Mouse (Mus musculus): ENCODE results near the gene Dnajc5g. TPM values are rescaled to one million over a fixed set of nuclear protein-coding genes. Genes with fewer than 3 reads are reported as not detected.

Gene Dnajc5g
- polyA plus RNA-seq, 1 experiment from 2014 or later: not detected

DNA sequence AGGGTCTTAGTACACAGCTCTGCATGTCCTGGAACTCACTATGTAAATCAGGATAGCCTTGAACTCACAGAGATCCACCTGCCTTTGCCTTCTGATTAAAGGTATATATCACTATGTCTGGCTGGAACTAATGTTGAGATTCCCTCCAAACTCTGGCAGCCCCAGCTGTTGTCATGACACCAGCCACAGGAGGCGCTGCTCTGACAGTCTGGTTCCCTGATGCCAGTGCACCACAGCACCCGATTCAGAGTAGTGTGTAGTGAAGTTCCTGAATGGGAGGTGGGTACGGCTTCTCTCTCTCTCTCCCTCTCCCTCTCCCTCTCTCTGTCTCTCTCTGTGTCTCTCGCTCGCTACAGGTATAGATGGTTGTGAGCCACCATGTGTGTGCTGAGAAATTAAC, 23.7 kb upstream of the Dnajc5g start:
- DNase-seq (ENCODE audit: low spot score) (peak; percentile 74), ATAC-seq (ENCODE audit: low FRiP score) (peak; percentile 39; the same call in 1 of the 2 replicates)
- no peak overlapping the region for H3K4me2 ChIP-seq (replicated peaks; ENCODE audit: low read depth, low read length)
- no peaks in the 10 kb centered on the region for H3K27me3 ChIP-seq (ENCODE audit: control insufficient read depth, insufficient read depth, low read length)
- 0 out of 2 replicates have a peak, but pooled peaks cover 7% of the 10 kb centered on the region for H3K36me3 ChIP-seq (ENCODE audit: control insufficient read depth, insufficient read depth, low read length)
- peak overlapping the region; percentile 48; the same call in 1 of the 2 replicates for H3K27ac ChIP-seq (ENCODE audit: low read depth, low read length)
- no peaks in the 10 kb centered on the region for H3K4me1 ChIP-seq (replicated peaks; ENCODE audit: control insufficient read depth, insufficient read depth, low read length)
- WGBS: 11% methylated on average over 5 of the region's 5 CpGs
- H3K4me3 ChIP-seq (ENCODE audit: low read depth, low read length): no peak overlapping the region
- H3K9ac ChIP-seq (ENCODE audit: low read depth, low read length): no peak overlapping the region
- H3K9me3 ChIP-seq (ENCODE audit: control insufficient read depth, low read length): no peaks in the 10 kb centered on the region

DNA sequence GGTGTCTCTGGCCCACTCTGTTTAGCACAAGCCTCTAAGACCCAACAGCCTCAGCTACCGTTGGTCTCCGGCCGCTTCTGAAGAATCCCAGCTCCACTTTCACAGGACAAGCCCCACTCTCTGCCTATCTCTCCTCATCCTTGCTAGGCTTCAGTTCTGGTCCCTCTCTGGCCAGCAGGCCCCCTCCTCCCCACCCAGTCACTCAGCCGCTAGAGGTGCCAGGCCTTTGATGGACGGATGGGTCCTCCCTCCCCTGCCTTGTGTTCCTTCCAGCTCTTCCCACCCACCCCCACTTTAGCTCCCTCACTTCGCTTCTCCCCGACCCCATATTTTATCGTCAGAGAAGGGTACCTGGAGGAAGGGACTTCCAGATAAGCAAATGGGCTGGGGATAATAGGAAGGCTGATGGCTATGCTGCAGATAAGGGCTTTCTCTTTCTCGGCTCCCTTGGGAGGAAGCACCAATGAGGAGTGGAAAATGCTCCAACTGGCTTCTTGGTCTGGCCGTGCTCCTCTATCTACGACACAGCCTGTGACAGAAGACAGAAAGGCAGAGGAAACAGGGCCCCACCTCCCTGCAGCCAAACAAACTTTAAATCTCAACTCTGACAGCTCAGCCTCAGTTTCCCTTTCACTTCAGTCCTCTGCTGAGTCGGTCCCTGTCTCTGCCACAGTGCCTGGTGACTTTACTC, 23.0 kb upstream of the Dnajc5g start:
- no peaks in the 10 kb centered on the region for H3K4me1 ChIP-seq (replicated peaks; ENCODE audit: control insufficient read depth, insufficient read depth, low read length)
- 0 out of 2 replicates have a peak, but pooled peaks cover 3% of the 10 kb centered on the region for H3K36me3 ChIP-seq (ENCODE audit: control insufficient read depth, insufficient read depth, low read length)
- H3K4me2 ChIP-seq (replicated peaks; ENCODE audit: low read depth, low read length): no peak overlapping the region
- no peak overlapping the region for H3K9ac ChIP-seq (ENCODE audit: low read depth, low read length)
- H3K27me3 ChIP-seq (ENCODE audit: control insufficient read depth, insufficient read depth, low read length): no peaks in the 10 kb centered on the region
- no peak overlapping the region for H3K4me3 ChIP-seq (ENCODE audit: low read depth, low read length)
- peak; percentile 20 for DNase-seq (ENCODE audit: low spot score)
- no peaks in the 10 kb centered on the region for H3K9me3 ChIP-seq (ENCODE audit: control insufficient read depth, low read length)
- 0 out of 2 replicates have a peak, but pooled peaks have one; percentile 39 for ATAC-seq (ENCODE audit: low FRiP score)
- peak overlapping the region; percentile 63 for H3K27ac ChIP-seq (ENCODE audit: low read depth, low read length)
- 36% methylated on average over 12 of the region's 12 CpGs for WGBS

DNA sequence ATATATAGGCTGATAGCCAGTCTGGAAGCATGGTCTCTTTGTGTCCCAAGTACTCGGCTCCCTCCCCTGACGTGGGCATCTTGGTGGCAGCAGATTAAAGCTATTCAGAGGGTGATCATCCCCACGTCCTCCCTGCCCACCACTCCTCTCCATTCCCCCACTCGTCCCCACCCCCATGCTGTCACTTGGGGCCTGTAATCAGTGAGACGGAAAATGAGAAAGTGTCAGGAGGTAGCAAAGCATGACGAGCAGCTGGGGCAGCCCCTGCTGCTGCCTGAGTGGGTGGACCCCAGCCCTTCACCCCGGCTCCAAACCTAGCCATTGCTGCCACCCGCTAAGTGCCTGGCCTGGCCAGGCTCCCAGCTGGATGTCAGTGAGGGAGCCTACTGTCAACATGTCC, 22.1 kb upstream of the Dnajc5g start:
- Histone ChIP-seq H3K36me3 (ENCODE audit: control insufficient read depth, insufficient read depth, low read length) (0 out of 2 replicates have a peak, but pooled peaks cover 2% of the 10 kb centered on the region), H3K27me3 (ENCODE audit: control insufficient read depth, insufficient read depth, low read length) (peaks cover 2% of the 10 kb centered on the region; the same call in 1 of the 2 replicates), H3K9ac (ENCODE audit: low read depth, low read length) (no peak overlapping the region), H3K4me1 (replicated peaks; ENCODE audit: control insufficient read depth, insufficient read depth, low read length) (no peaks in the 10 kb centered on the region), H3K27ac (ENCODE audit: low read depth, low read length) (no peak overlapping the region), H3K4me2 (replicated peaks; ENCODE audit: low read depth, low read length) (no peak overlapping the region), H3K9me3 (ENCODE audit: control insufficient read depth, low read length) (no peaks in the 10 kb centered on the region), H3K4me3 (ENCODE audit: low read depth, low read length) (no peak overlapping the region)
- 8% methylated on average over 8 of the region's 8 CpGs for WGBS
- DNase-seq (ENCODE audit: low spot score): peak; percentile 58
- ATAC-seq (ENCODE audit: low FRiP score): peak; percentile 81

DNA sequence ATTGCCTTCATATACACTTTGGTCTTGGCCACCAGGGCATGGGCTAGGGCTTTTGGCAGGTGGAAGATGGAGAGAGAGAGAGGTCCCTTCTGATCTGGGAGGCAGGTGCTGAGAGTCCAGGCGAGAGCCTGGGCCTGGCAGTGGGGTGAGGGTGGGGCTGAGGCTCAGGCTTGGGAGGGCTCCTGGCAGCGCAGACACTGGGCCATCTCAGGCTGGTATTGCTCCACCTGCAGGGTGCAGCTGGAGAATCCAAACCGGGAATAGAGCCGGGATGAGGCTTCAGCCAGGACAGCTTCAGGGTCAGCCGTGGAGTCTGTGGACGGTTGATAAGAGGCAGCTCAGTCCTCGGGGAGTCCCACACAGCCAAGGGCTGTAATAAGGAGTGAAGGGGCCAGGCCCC, 19.5 kb upstream of the Dnajc5g start:
- H3K4me3 ChIP-seq (ENCODE audit: low read depth, low read length): no peak overlapping the region
- WGBS: 32% methylated on average over 7 of the region's 7 CpGs
- no peak overlapping the region for H3K9ac ChIP-seq (ENCODE audit: low read depth, low read length)
- H3K36me3 ChIP-seq (ENCODE audit: control insufficient read depth, insufficient read depth, low read length): no peaks in the 10 kb centered on the region
- H3K4me1 ChIP-seq (replicated peaks; ENCODE audit: control insufficient read depth, insufficient read depth, low read length): no peaks in the 10 kb centered on the region
- H3K9me3 ChIP-seq (ENCODE audit: control insufficient read depth, low read length): no peaks in the 10 kb centered on the region
- DNase-seq (ENCODE audit: low spot score) (peak; percentile 25), ATAC-seq (ENCODE audit: low FRiP score) (no peak)
- H3K4me2 ChIP-seq (replicated peaks; ENCODE audit: low read depth, low read length): no peak overlapping the region
- H3K27me3 ChIP-seq (ENCODE audit: control insufficient read depth, insufficient read depth, low read length): peaks cover 23% of the 10 kb centered on the region
- no peak overlapping the region for H3K27ac ChIP-seq (ENCODE audit: low read depth, low read length)

DNA sequence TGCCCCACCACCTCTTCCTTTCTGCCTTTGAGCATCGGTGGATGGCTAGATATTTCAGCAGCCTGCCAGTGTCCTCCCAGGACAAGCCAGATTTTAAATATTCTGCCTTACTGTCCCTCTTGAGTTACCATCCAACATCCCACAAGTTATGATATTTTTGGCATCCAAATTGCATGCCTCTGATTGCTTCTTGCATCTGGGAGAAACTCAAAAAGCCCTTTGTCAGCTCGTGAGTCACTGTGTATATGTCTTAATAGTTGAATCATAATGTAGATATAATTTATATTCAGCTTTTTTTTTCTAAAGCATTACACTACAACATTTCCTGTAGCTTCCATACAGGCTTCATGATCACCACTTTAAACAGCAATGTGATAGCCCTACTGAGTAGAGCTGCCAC, 19.0 kb upstream of the Dnajc5g start:
- Histone ChIP-seq H3K4me1 (replicated peaks; ENCODE audit: control insufficient read depth, insufficient read depth, low read length) (no peaks in the 10 kb centered on the region), H3K27me3 (ENCODE audit: control insufficient read depth, insufficient read depth, low read length) (peaks cover 28% of the 10 kb centered on the region), H3K4me3 (ENCODE audit: low read depth, low read length) (no peak overlapping the region), H3K27ac (ENCODE audit: low read depth, low read length) (no peak overlapping the region), H3K36me3 (ENCODE audit: control insufficient read depth, insufficient read depth, low read length) (no peaks in the 10 kb centered on the region), H3K9ac (ENCODE audit: low read depth, low read length) (no peak overlapping the region), H3K9me3 (ENCODE audit: control insufficient read depth, low read length) (no peaks in the 10 kb centered on the region), H3K4me2 (replicated peaks; ENCODE audit: low read depth, low read length) (no peak overlapping the region)
- DNase-seq (ENCODE audit: low spot score) (no peak), ATAC-seq (ENCODE audit: low FRiP score) (no peak)
- WGBS: 80% methylated on average over 2 of the region's 2 CpGs

DNA sequence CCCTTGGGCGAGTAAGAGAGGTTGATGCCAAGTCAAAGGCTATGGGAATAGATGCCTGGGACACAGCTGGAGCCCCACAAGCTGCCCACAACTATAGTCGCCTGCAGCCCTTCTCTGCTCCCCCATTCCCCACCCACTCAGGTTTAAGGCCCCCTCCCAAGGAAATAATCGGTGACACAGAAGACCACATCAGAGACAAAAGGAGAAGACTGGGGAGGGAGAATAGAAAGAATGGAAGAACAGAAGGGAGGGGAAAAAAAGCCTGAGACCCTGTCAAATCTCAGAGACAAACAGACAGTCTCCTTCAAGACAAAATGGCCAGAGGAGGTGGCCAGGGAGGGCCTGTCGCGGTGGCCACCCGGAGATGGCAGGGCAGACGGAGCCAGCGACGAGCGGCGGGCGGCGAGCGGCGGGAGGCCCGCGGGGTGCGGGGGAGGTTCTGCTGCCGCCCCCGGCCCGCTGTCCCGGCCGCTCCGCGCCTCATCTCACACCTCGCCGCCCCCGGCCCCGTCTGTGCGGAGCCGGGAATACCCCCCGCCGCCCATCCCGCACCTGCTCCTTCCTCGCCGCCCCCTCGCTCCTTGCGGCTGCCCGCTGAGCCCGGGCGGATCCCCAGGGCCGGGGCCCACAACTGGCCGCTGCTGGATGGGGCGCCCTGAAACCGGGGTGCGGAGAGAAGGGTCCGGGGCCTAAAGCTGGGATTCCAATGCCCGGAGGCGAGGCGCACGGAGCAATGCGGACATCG, 13.7 kb upstream of the Dnajc5g start:
- peak overlapping the region; percentile 45 for H3K4me3 ChIP-seq (ENCODE audit: low read depth, low read length)
- H3K4me1 ChIP-seq (replicated peaks; ENCODE audit: control insufficient read depth, insufficient read depth, low read length): peaks cover 6% of the 10 kb centered on the region
- peaks cover 78% of the 10 kb centered on the region for H3K27me3 ChIP-seq (ENCODE audit: control insufficient read depth, insufficient read depth, low read length)
- H3K4me2 ChIP-seq (replicated peaks; ENCODE audit: low read depth, low read length): peak overlapping the region; percentile 52
- H3K9me3 ChIP-seq (ENCODE audit: control insufficient read depth, low read length): no peaks in the 10 kb centered on the region
- H3K27ac ChIP-seq (ENCODE audit: low read depth, low read length): 0 out of 2 replicates have a peak overlapping the region, but pooled peaks have one; percentile 24
- H3K9ac ChIP-seq (ENCODE audit: low read depth, low read length): peak overlapping the region; percentile 66
- peak; percentile 18; the same call in 1 of the 2 replicates for ATAC-seq (ENCODE audit: low FRiP score)
- WGBS: 3% methylated on average over 43 of the region's 53 CpGs
- DNase-seq (ENCODE audit: low spot score): peak; percentile 34
- no peaks in the 10 kb centered on the region for H3K36me3 ChIP-seq (ENCODE audit: control insufficient read depth, insufficient read depth, low read length)

DNA sequence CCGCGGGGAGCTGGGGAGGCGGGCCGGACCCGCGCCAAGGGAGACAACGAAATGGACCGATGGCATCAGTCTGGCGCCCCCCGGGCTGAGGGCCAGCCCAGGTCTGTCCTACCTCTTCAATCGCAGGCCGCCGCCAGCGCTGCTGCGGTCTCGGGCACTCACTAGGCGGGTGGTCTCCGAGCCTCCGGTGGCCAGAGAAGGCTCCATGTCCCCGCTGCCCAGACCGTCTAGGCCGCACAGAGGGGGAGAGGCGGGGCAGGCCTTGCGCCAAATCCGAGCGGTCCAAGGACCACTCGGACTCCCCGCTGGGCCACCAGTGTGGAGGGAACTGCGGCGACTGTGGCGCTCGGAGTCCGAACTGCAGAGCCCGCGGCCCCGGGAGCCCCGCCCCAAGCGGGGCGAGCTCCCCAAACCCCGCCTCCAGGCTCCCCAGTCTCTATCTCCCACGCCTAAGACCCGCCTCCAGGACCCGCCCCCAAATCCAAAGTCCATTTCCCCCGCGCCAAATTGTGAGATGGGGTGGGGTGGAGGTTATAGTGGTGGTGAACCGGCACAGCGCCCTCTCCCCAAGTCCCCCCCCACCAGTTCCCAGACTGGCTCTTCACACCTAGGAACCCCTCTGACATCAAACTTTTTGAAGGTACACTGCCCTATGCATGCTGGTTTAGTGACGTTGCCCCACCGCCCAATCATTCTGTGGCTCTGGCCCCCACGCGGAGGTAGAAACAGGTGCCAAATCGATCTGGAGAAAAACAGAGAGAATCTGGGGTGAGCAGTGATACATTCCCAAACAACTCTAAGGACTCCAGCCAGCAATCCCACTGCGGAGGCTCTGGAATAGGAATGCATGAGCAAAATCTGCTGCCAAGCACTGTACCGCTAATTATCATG, 12.7 kb upstream of the Dnajc5g start:
- Histone ChIP-seq H3K9ac (ENCODE audit: low read depth, low read length) (peak overlapping the region; percentile 66), H3K4me2 (replicated peaks; ENCODE audit: low read depth, low read length) (peak overlapping the region; percentile 52), H3K27me3 (ENCODE audit: control insufficient read depth, insufficient read depth, low read length) (peaks cover 78% of the 10 kb centered on the region), H3K4me3 (ENCODE audit: low read depth, low read length) (peak overlapping the region; percentile 45), H3K27ac (ENCODE audit: low read depth, low read length) (0 out of 2 replicates have a peak overlapping the region, but pooled peaks have one; percentile 39), H3K9me3 (ENCODE audit: control insufficient read depth, low read length) (no peaks in the 10 kb centered on the region), H3K36me3 (ENCODE audit: control insufficient read depth, insufficient read depth, low read length) (no peaks in the 10 kb centered on the region), H3K4me1 (replicated peaks; ENCODE audit: control insufficient read depth, insufficient read depth, low read length) (peaks cover 6% of the 10 kb centered on the region)
- peak; percentile 46 for DNase-seq (ENCODE audit: low spot score)
- under 1% methylated on average over 45 of the region's 54 CpGs for WGBS
- ATAC-seq (ENCODE audit: low FRiP score): peak; percentile 69

DNA sequence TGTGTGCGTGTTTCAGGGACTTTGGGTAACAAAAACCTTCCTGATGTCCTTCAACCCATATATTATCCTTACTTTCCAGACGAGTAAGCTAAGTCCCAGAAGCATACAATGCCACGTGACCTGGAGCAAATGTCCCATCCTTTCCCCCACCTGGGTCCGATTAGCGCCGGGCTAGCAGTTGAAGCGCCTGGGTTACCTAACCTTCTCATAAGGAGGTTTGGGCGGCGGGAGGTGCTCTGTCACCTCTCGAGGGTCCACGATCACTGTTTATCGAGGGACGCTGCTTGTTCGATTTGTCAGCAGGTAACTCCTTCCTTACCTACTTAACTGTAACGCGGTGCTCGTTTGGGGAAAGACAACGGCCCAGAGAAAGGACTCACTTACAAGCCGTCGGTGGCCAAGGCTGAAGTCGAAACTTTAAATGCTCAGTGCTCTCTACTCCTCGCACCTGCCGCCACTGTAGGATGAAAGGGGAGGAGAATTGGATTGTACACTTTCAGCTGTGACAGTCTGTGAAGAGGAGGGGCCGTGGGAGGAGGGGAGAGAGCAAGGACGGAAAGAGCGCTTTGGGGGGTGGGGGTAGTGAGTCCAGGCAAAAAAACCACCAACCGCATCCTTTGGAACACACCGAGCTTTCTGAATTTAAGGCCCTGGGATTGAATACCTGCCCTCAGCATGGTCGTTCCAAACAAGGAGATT, 11.8 kb upstream of the Dnajc5g start:
- H3K27ac ChIP-seq (ENCODE audit: low read depth, low read length): no peak overlapping the region
- peaks cover 77% of the 10 kb centered on the region for H3K27me3 ChIP-seq (ENCODE audit: control insufficient read depth, insufficient read depth, low read length)
- no peak overlapping the region for H3K9ac ChIP-seq (ENCODE audit: low read depth, low read length)
- H3K4me2 ChIP-seq (replicated peaks; ENCODE audit: low read depth, low read length): peak overlapping the region; percentile 37
- H3K4me3 ChIP-seq (ENCODE audit: low read depth, low read length): peak overlapping the region; percentile 23; the same call in 1 of the 2 replicates
- 2% methylated on average over 29 of the region's 29 CpGs for WGBS
- no peak for ATAC-seq (ENCODE audit: low FRiP score)
- no peaks in the 10 kb centered on the region for H3K36me3 ChIP-seq (ENCODE audit: control insufficient read depth, insufficient read depth, low read length)
- H3K4me1 ChIP-seq (replicated peaks; ENCODE audit: control insufficient read depth, insufficient read depth, low read length): peaks cover 6% of the 10 kb centered on the region
- no peaks in the 10 kb centered on the region for H3K9me3 ChIP-seq (ENCODE audit: control insufficient read depth, low read length)
- peak; percentile 52 for DNase-seq (ENCODE audit: low spot score)
